Mouse (Mus musculus) kidney, embryonic 15.5 days (tissue): Measurements from ENCODE around the gene Fndc3b. TPM values are rescaled to one million over a fixed set of nuclear protein-coding genes. Genes with fewer than 3 reads are reported as not detected.

Experiments
- ATAC-seq: fragments of 200-750 bp; cut with Nextera tagmentation; replicated peaks from 2 replicates; pipeline ENCODE4 v1.8.0; 2017; ENCODE audit warnings: moderate TSS enrichment; ENCODE audit not compliant: low FRiP score
- H3K27ac ChIP-seq: fragments of 300-500 bp; sonication (generic); 2 replicates; pipeline ENCODE4 v1.5.1; 2015; ENCODE audit warnings: mild to moderate bottlenecking, inconsistent platforms
- H3K27me3 ChIP-seq: fragments of 300-500 bp; sonication (generic); 2 replicates; pipeline ENCODE4 v1.6.1; 2015; ENCODE audit warnings: inconsistent platforms
- H3K36me3 ChIP-seq: fragments of 300-500 bp; sonication (generic); 2 replicates; pipeline ENCODE4 v1.6.1; 2015; ENCODE audit warnings: inconsistent platforms
- H3K4me1 ChIP-seq: fragments of 300-500 bp; sonication (generic); 2 replicates; pipeline ENCODE4 v1.6.1; 2015; ENCODE audit warnings: inconsistent platforms
- H3K4me2 ChIP-seq: fragments of 300-500 bp; sonication (generic); 2 replicates; pipeline ENCODE4 v1.6.1; 2015; ENCODE audit warnings: moderate library complexity, mild to moderate bottlenecking, inconsistent platforms
- H3K4me3 ChIP-seq: fragments of 300-500 bp; sonication (generic); replicated peaks from 2 replicates; pipeline ENCODE4 v1.5.1; 2015; ENCODE audit warnings: mild to moderate bottlenecking, inconsistent platforms
- H3K9ac ChIP-seq: fragments of 300-500 bp; sonication (generic); 2 replicates; pipeline ENCODE4 v1.6.1; 2015; ENCODE audit warnings: mild to moderate bottlenecking, inconsistent platforms
- H3K9me3 ChIP-seq: fragments of 300-500 bp; sonication (generic); replicated peaks from 2 replicates; pipeline ENCODE4 v1.6.1; 2016; ENCODE audit warnings: inconsistent platforms
- WGBS: fragments of 180-500 bp; shearing (Covaris S2); methylation state at CpG from one replicate; pipeline ENCODE4 v1.1.7; 2015; ENCODE audit warnings: mixed read lengths; 5-methylcytosine and 5-hydroxymethylcytosine counted together
- polyA plus RNA-seq: library from polyadenylated mRNA; unstranded; fragments of >200 nt; fragmentation: Nextera tagmentation; extraction: Ambion mirVana; gene quantifications from 2 replicates; pipeline ENCODE4 v1.2.1, GENCODE M21; 2015

Fndc3b gene
- polyA plus RNA-seq, 1 experiment from 2014 or later: 32.8 TPM

DNA sequence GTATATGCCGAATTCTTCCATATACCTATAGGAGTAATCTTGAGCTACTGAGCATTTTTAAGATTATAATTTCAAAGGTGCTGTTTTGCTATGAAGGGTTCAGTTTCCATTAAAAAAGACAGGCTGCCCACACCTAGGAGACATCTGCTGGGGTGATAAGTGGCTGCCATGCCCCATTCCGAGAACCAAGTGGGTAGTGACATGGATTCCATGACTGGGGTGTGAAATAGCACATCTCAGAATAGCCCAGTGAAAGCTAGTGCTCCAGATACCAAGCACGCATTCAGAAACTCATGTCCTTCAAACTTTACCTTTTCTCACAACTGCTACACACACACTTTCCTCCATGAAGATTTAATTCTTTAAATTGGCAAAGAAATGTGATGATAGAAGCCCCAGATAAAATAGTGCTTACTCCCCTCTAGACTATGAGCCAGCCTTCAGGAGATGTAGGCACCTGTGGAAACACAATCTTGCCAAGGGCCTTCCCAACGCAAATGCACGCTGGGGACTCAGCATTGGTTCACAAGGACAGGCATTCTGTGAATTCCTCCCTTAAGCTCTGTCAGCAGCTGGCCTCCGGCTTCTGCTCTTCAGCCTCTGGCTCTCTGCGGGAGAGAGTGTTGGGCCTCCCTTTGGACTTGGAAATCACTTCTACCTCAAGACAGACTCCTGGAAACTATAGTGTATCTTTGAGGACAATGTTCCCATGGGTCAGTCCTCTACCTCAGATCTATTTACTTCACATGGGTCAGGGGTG lies 207.6 kb downstream of the Fndc3b start:
- H3K9ac ChIP-seq: no peak overlapping the region
- H3K27me3 ChIP-seq: no peaks in the 10 kb centered on the region
- H3K4me2 ChIP-seq: no peak overlapping the region
- WGBS: 92% methylated on average over 7 of the region's 7 CpGs
- no peaks in the 10 kb centered on the region for H3K9me3 ChIP-seq
- no peak for ATAC-seq
- no peak overlapping the region for H3K4me3 ChIP-seq
- no peak overlapping the region for H3K27ac ChIP-seq
- H3K36me3 ChIP-seq: peaks cover 92% of the 10 kb centered on the region
- H3K4me1 ChIP-seq: no peaks in the 10 kb centered on the region

GRCm38 (mm10) chr3:27495296-27496073 lies 215.6 kb downstream of the Fndc3b start:
- Histone ChIP-seq H3K4me1 (no peaks in the 10 kb centered on the region), H3K36me3 (peaks cover 80% of the 10 kb centered on the region), H3K27ac (no peak overlapping the region), H3K9ac (no peak overlapping the region), H3K4me3 (no peak overlapping the region), H3K27me3 (no peaks in the 10 kb centered on the region), H3K9me3 (no peaks in the 10 kb centered on the region), H3K4me2 (no peak overlapping the region)
- whole genome bisulfite sequencing: 85% methylated on average over 14 of the region's 14 CpGs
- no peak for ATAC-seq

DNA sequence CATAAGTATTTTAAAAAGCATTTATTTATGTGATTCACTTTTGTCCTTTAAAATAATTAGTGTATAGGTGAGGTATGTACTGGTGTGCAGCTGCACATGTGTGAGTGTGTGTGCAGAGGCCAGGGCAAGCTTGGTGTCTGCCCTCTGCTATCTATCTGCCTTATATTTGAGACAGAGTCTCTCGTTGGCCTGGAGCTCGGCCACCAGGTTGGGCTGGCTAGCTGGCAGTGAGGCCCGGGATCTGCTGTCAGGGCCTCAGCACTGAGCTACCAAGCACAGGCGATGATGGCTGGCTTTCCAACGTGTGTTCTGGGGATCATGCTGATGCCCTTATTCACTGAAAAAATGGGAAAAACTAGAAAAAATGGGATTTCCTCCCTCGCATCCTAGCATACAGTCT lies 216.4 kb downstream of the Fndc3b start:
- no peak overlapping the region for H3K9ac ChIP-seq
- peaks cover 80% of the 10 kb centered on the region for H3K36me3 ChIP-seq
- no peak for ATAC-seq
- H3K4me2 ChIP-seq: no peak overlapping the region
- no peak overlapping the region for H3K4me3 ChIP-seq
- no peak overlapping the region for H3K27ac ChIP-seq
- 83% methylated on average over 6 of the region's 6 CpGs for WGBS
- H3K27me3 ChIP-seq: no peaks in the 10 kb centered on the region
- H3K9me3 ChIP-seq: no peaks in the 10 kb centered on the region
- H3K4me1 ChIP-seq: no peaks in the 10 kb centered on the region

GRCm38 (mm10) chr3:27494066-27494465 lies 217.0 kb downstream of the Fndc3b start:
- no peak for ATAC-seq
- Histone ChIP-seq H3K9me3 (no peaks in the 10 kb centered on the region), H3K4me3 (no peak overlapping the region), H3K36me3 (peaks cover 80% of the 10 kb centered on the region), H3K27me3 (no peaks in the 10 kb centered on the region), H3K4me1 (no peaks in the 10 kb centered on the region), H3K27ac (no peak overlapping the region), H3K9ac (no peak overlapping the region), H3K4me2 (no peak overlapping the region)
- WGBS: 89% methylated on average over 8 of the region's 8 CpGs

DNA sequence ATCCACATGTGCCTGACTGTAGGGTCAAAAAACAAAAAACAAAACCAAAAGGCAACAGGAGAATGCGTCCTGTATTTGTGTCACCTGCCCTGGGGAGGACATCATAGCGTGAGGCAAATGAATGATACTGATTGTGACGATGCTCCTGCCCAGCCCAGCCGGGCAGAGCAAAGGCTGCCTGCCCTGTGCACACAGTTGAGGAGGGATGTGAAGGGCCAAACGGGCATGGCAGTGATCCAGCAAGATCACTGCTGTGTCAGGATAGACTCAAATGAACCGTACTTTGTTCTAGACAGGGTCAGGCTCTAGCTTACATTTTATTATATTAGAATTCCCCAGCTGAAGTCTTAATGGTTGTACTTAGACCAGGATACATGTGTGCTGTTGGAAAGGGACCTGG lies 219.3 kb downstream of the Fndc3b start:
- Histone ChIP-seq H3K4me3 (no peak overlapping the region), H3K4me2 (no peak overlapping the region), H3K9me3 (no peaks in the 10 kb centered on the region), H3K27ac (no peak overlapping the region), H3K4me1 (no peaks in the 10 kb centered on the region), H3K27me3 (no peaks in the 10 kb centered on the region), H3K36me3 (peaks cover 81% of the 10 kb centered on the region), H3K9ac (no peak overlapping the region)
- WGBS: 75% methylated on average over 6 of the region's 6 CpGs
- no peak for ATAC-seq

DNA sequence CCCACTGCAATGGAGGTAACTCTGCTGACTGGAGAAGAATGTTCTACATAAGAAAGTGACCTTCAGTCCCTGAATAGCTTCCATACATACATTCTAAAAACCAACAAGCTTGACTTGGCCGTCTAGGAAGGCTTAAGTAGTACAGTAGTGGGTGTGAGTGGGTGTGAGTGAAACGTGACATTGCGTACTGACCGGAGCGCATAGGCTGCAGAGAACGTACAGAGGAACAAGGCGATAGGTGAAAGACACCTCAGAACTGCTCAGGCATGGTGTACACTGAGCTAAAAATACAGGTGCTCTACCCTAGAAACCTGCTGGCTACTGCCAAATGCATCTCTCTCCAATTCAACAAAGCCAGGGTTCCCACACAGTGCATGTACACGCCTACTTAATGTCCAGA lies 219.7 kb downstream of the Fndc3b start:
- H3K27me3 ChIP-seq: no peaks in the 10 kb centered on the region
- H3K4me3 ChIP-seq: no peak overlapping the region
- 91% methylated on average over 8 of the region's 8 CpGs for WGBS
- ATAC-seq: no peak
- H3K36me3 ChIP-seq: peaks cover 79% of the 10 kb centered on the region
- no peak overlapping the region for H3K27ac ChIP-seq
- no peak overlapping the region for H3K4me2 ChIP-seq
- H3K4me1 ChIP-seq: no peaks in the 10 kb centered on the region
- H3K9me3 ChIP-seq: no peaks in the 10 kb centered on the region
- no peak overlapping the region for H3K9ac ChIP-seq

GRCm38 (mm10) chr3:27490891-27491290 lies 220.2 kb downstream of the Fndc3b start:
- Histone ChIP-seq H3K4me1 (no peaks in the 10 kb centered on the region), H3K9me3 (no peaks in the 10 kb centered on the region), H3K4me2 (no peak overlapping the region), H3K4me3 (no peak overlapping the region), H3K9ac (no peak overlapping the region), H3K27ac (no peak overlapping the region), H3K27me3 (no peaks in the 10 kb centered on the region), H3K36me3 (peaks cover 77% of the 10 kb centered on the region)
- WGBS: 83% methylated on average over 9 of the region's 9 CpGs
- ATAC-seq: no peak

GRCm38 (mm10) chr3:27489550-27489949 lies 221.6 kb downstream of the Fndc3b start:
- Histone ChIP-seq H3K27me3 (no peaks in the 10 kb centered on the region), H3K9me3 (no peaks in the 10 kb centered on the region), H3K4me1 (no peaks in the 10 kb centered on the region), H3K27ac (no peak overlapping the region), H3K4me3 (no peak overlapping the region), H3K9ac (no peak overlapping the region), H3K36me3 (peaks cover 80% of the 10 kb centered on the region), H3K4me2 (no peak overlapping the region)
- WGBS: 84% methylated on average over 6 of the region's 6 CpGs
- ATAC-seq: no peak

- WGBS: 88% methylated on average over 4 of the region's 4 CpGs
- Histone ChIP-seq H3K36me3 (peaks cover 72% of the 10 kb centered on the region), H3K4me2 (no peak overlapping the region), H3K9me3 (no peaks in the 10 kb centered on the region), H3K27ac (no peak overlapping the region), H3K27me3 (no peaks in the 10 kb centered on the region), H3K4me3 (no peak overlapping the region), H3K9ac (no peak overlapping the region), H3K4me1 (no peaks in the 10 kb centered on the region)
- ATAC-seq: no peak
Observed at GRCm38 (mm10) chr3:27485141-27485540, 226.0 kb downstream of the Fndc3b start.

DNA sequence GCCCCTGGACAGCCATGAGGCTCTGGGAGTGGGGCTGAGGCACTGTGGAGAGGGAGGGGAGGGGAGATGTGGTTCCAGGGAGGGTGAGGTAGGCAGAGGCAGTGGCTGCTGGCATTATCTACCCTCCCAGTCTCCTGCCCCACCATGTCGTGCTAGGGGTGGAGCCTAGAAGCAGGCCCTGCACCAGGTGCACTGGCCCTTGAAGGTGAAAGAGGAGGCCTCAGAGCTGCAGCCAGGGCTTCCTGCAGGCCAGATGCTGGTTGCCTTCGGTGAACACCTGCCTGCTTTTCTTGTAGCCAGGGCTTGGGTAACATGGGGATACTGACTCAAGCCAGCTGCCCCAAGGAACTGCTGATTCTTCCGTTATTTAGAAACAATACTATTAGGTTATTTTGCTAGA lies 226.4 kb downstream of the Fndc3b start:
- WGBS: 68% methylated on average over 3 of the region's 3 CpGs
- H3K4me3 ChIP-seq: no peak overlapping the region

GRCm38 (mm10) chr3:27483762-27484161 lies 227.3 kb downstream of the Fndc3b start:
- 87% methylated on average over 10 of the region's 10 CpGs for WGBS
- no peak overlapping the region for H3K27ac ChIP-seq
- peaks cover 70% of the 10 kb centered on the region for H3K36me3 ChIP-seq
- no peaks in the 10 kb centered on the region for H3K27me3 ChIP-seq
- ATAC-seq: no peak
- H3K4me2 ChIP-seq: no peak overlapping the region
- H3K9ac ChIP-seq: no peak overlapping the region
- H3K4me1 ChIP-seq: no peaks in the 10 kb centered on the region
- no peak overlapping the region for H3K4me3 ChIP-seq
- H3K9me3 ChIP-seq: no peaks in the 10 kb centered on the region

More for the DNA sequence above, 226.4 kb downstream of the Fndc3b start:
- Histone ChIP-seq H3K4me1 (no peaks in the 10 kb centered on the region), H3K9ac (no peak overlapping the region), H3K36me3 (peaks cover 70% of the 10 kb centered on the region), H3K27ac (no peak overlapping the region), H3K4me2 (no peak overlapping the region), H3K27me3 (no peaks in the 10 kb centered on the region), H3K9me3 (no peaks in the 10 kb centered on the region)
- ATAC-seq: peak; percentile 54; the same call in 1 of the 2 replicates

- ATAC-seq: no peak
- Histone ChIP-seq H3K4me2 (no peak overlapping the region), H3K4me3 (no peak overlapping the region), H3K9ac (no peak overlapping the region), H3K4me1 (no peaks in the 10 kb centered on the region), H3K27me3 (no peaks in the 10 kb centered on the region), H3K27ac (no peak overlapping the region), H3K9me3 (no peaks in the 10 kb centered on the region), H3K36me3 (peaks cover 70% of the 10 kb centered on the region)
- 81% methylated on average over 3 of the region's 3 CpGs for WGBS
Observed at GRCm38 (mm10) chr3:27483321-27483720, 227.8 kb downstream of the Fndc3b start.
